Mouse (Mus musculus) activated CD4-positive, CD25-positive, alpha-beta regulatory T cell, adult 4 months (primary cell): Measurements from ENCODE around the gene Chrdl2. TPM values are rescaled to one million over a fixed set of nuclear protein-coding genes. Genes with fewer than 3 reads are reported as not detected.
"Not testable (repeated sequence)": the region's sequence is repeated elsewhere in the genome, so short reads cannot be mapped to it uniquely, and the experiment has no call there.

ENCODE experiments used
- ATAC-seq: one replicate; pipeline ENCODE4 v1.8.0; 2017
- polyA plus RNA-seq, 2 experiments: library from polyadenylated mRNA; unstranded; fragments of 100-300 nt; shearing (Covaris generic); gene quantifications; one replicate each; pipeline ENCODE4 v1.2.1; 2017

Gene Chrdl2
- not detected for polyA plus RNA-seq

DNA sequence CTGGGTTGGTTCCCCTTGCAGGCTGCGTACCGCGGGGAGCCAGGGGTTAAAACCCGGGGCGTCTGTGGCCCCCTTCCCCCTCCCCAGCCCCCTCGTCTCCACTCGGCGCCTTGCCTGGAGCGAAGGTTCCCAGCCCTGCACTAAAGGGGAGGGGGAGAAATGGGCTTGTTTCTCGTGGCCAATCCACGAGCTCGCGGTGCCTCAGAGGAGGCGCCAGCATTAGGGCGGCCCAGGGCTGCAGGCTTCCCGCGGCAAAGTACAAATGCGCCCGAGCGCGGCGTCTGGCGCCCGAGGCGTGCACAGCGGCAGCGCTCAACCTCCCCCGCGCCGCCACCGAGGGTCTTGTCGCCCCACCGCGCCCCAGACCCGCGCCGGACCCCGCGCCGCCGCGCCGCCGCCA lies at the start of gene Chrdl2:
Gene Chrdl2 (plus strand): TSS at position 383 of the 400 bp plus-strand sequence.
- ATAC-seq = no peak

DNA sequence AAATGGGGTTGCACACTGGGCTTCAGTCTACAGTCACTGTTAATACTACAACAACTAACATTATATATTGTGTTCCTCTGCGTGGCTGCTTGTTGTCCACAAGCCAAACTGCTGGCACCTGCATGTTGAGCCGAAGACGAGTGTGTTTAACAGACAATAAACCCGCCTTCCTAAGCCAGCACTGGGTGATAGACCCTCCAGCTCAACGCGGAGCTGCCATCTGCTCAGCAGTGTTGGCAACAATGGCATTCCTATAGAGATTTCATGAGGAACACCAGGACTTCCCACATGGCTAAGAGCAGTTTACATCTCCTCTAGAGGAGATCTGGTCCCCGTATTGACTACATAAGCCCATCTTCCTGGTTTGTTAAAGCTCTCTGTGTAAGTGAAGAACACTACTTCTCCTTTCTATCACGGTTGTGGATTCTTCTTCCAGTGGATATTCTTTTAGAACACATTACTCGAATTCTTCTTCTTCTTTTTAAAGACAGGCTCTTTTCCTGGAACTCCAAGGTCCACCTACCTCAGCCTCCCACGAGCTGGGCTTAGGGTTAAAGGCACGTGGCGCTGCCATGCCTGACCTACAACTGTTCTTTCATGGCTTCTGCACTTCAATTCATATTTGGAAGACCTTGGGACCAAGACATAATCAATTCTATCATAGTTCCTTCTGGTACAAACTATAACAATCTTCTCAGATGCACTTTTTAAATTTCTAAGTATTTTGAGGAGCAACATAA lies 48.6 kb upstream of the Chrdl2 start:
- no peak for ATAC-seq

DNA sequence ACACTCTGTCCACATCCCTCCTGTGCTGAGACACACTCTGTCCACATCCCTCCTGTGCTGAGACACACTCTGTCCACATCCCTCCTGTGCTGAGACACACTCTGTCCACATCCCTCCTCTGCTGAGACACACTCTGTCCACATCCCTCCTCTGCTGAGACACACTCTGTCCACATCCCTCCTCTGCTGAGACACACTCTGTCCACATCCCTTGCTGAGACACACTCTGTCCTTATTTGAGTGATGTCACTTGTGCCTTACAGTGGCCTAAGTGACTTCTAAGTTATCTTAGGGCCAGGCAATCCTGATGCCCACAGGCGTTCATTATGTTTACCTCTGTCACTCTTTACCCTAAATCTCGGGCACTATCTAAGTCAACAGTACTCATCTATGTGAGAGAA lies 45.4 kb upstream of the Chrdl2 start:
- ATAC-seq = not testable (repeated sequence)

DNA sequence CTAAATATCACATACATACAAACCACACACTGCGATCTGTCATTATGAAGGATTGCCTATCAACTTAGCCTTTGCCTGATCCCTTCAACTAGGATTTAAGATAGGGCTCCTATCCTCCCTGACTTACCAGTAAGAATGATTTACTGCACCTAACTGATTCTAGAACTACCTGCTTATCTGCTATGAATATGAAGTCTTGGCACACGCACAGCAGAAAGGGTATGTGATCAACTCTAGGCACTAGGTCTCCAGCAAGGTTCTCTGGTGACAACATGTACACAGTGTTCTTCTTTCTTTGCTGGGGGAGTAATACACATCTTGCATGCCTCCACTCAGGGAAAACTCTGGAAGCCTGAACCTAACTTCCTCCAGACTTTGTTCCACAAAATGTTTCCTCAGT lies 44.5 kb upstream of the Chrdl2 start:
- ATAC-seq = no peak

DNA sequence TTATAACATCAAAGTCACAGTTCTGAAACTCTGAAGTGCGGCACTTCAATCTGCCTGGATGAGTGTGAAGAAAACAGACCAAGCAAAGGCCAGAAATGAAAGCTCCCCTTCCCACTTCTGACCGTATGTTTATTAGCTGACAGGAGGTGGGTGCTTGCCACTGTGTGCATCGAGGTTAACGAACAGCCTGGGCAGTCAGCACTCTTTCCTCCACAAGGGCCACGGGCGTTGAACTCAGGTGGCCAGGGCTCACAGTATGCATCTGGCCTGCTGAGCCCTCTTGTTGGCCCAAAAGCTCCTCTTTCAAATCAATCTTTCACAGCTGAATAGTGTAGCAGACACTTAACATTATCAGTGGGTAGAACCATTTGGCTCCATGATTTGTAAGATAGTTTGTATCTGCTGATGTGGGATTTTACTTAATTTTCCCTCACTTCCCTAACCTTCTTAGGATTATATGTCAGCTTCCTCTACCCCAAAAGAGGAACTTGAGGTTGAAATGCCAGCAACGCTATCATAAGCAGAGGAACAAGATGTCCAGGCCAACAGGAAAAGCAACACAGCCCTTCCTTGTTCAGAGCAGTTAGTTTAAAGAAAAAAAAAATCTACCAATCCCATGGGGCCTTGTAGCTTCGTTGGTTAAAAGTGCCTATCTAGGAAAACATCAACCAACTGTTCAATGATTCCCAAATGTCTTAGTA lies 43.3 kb upstream of the Chrdl2 start:
- ATAC-seq = no peak

DNA sequence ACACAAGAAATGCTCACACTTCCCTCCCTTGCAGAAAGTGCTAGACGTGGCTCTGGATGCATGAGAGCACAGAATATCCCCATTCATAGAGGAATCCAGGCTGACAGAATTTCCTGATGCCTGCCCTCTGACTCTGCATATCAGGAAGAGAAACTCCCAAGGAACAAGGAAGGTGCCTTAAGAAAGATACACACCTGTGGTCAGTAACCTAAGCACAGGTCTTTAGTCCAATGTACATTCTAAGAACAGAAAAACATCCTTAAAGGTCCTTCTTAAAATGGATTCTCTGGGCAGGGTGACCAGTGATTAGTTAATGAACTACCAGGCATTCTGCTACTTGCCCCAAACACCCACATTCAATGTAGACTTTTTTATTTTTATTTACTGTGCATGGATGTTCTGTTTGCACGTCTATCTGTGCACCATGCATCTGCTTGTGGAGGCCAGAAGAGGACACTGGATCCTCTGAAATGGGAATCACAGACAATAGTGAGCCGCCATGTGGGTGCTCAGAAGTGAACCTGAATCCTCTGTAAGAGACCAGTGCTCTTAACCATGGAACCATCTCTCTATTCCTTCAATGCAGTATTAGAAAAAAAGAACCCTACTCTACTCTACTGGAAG lies 42.6 kb upstream of the Chrdl2 start:
- no peak for ATAC-seq

DNA sequence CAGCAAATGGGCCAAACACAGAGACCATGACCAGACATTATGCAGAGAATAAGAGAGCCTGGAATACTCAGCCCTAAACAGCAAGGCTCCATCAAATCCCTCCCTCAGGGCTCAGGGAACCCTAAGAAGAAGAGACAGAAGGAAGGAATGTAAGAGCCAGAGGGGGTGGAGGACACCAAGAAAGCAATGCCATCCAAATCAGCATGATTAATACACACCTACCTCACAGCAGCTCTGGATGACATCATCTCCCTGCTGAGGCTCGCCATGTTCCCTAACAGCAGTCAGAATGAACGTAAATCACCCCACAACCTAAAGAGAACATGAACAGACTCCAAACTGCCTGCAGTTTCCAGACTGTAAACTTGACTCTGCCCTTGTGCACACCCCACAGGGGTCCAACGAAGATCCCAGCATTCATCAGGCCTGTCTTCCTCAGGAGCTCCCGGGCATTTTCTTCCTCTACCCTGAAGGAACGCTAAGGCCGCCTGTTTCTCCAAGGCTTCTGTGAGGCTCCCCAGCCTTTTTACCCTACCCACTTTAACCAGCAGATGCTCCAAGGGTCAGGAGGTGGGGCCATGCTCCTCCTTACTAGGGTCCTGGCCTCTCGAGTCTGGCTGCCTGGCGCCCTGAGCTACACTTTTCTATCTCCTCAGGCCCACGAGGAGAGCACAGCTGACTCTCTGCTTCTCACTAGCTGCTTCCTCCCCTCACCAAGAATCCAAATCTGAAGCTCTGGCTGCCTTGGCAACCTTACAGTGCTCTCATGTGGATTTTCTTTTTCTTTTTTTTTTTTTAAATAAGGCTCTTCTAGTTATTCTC lies 40.7 kb upstream of the Chrdl2 start:
- no peak for ATAC-seq

DNA sequence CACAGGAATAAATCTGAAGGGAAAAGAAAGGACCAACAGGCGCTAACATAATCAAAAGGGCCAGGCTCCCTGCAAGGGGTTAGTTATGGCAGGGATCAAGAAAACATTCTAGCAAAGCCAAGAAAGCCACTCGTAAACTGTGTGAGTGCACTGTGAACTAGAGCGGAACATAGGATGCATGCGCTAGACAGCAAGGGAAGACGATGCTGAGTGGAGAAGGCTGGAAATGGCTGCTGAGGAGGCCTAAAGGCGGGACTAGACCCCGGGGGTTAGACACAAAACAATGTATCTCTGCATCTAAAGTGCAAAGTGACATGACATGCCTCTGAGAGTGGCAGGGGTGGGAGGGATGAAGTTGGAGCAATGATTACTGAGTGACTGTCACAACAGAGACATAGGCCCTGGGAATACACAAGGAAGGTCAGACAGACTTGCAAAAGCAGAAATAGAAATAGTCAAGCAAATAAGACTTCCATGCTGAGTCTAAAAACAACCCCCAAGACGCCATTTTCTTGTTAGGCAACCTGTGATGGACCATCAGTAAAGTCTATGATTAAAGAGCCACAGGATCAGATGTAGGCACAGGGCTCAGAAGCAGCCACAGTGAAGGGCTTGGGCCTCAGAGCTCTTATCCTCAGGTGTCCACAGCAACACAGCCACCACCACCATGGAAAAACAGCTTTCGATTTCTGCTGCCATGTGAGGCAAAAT lies 39.8 kb upstream of the Chrdl2 start:
- ATAC-seq = no peak

DNA sequence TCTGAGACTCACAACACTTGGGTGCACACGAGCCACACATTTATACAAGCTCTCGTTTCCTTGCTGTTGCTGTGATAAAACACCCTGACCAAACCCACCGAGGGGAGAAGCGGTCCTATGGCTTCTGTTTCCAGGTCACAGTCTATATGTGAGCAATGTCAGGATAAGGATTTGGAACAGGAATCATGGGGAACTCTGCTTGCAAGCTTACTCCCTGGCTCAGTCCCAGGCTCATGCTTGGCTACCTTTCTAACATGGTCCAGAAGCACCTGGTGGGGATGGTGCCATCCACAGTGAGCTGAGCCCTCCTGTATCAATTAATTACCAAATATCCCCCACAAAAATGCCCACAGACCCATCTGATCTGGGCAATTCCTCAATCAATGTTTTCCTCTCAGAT lies 36.8 kb upstream of the Chrdl2 start:
- ATAC-seq = no peak

DNA sequence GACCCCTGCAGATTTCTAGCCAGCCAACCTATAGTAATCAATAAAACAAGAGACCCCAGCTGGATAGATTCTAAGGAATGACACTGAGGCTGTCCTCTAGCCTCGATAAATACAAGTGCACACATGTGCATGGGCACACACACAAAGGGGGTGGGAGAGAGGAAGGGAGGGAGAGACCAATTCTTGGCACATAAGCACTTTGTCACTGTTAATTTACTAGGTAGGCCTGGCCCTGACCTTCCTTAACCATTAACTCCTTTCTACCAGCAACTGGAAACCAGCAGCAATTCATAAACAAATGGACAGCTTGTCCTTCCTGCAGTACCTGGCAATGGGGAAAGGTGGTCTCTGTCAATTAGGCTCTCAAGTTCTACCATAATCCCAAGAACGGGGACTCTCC lies 34.0 kb upstream of the Chrdl2 start:
- no peak for ATAC-seq

DNA sequence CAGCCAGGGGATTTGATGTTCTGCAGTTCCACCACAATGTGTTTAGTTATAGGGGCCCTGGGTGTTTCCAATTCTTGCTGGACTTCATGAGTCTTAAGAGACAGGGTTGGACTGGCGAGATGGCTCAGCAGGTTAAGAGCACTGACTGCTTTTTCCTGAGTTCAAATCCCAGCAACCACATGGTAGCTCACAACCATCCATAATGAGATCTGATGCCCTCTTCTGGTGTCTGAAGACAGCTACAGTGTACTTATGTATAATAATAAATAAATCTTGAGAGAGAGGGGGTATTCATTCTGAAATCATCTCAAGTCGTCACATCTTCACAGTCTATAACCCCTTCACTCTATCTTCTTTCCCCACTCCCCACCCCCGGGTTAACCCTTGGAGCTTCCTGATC lies 33.1 kb upstream of the Chrdl2 start:
- not testable (repeated sequence) for ATAC-seq

DNA sequence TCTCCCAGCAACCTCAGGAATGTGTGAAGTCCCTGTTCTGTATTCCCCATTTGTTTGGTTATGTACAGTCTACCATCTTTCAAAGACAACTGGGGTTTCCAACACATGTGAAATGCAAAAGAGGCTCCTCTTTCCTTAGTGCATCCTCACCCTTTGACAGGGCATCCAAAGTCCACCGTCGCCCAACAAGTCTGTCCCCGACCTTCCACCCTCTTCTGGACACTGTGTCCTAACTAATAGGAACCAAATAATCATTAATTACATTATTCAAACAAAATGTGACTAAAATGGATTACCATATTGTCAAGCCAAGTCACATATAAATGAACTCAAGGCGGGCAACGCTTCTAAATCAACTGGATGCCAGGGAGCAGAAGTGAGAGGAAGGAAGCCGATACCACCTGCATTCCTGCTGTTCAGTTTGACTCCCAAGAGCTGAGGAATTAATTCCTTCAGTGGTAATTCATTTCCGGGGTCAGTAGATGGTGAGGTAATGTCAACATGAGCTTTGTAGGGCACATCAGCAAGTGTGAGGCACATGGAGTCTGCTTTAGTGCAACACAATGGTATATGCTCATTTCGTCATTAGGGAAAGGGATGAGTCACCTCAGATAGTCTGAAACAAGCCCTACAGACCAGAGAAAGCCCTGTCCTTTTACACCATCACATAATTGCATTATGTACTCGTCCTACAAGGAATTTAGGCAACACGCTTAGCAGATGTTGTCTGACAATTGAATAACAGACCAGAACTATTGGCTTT lies 31.6 kb upstream of the Chrdl2 start:
- no peak for ATAC-seq

DNA sequence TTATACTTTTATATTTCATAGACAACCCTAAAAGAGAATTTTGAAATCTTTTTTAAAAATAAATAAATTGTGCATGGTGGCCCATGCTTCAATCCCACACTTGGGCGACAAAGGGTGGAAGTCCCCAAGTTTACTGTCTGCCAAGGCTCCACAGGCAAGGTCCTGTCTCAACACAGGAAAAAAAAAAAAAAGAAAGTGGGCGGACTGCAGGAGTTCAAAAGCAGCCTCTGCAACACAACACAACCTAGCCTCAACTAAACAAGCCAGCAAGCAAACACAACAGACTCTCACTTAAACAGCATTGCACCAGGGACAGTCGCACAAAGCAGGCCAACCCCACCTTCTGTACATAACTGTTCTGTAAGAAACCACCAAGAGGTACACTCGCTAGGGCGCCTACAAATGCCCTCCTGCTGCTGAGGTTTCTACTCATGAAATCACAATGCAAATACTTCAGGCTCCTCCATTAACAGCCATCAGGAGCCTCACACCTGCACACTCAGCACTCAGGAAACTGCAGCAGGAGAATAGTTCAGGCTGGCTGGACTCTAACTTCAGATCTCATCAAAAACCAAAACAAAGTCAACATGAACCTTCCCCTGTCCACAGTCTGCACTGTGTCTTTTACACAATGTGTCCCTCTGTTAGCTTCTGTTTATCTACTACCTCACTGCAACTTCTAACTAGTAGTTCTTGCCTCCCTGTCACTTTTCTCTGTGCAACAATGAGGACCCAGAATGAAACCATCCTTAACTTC lies 30.0 kb upstream of the Chrdl2 start:
- no peak for ATAC-seq

DNA sequence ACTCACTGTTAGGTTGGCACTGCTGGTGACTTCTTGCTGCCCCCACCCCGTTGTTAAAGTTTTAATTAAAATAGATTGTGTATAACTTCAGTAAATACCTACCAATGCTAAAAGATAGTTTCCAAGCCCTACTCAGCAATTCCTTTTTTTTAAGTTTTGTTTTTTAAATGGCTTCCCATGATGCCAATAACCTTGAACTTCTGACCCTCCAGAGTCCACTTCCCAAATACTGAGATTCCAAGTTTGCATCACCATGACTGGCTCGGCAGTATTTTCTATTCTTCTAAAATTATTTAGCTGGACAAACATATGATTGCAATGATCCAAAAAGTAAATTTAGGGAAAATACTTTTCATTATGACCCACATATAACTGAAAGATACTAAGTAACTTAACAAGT lies 27.9 kb upstream of the Chrdl2 start:
- ATAC-seq = no peak

DNA sequence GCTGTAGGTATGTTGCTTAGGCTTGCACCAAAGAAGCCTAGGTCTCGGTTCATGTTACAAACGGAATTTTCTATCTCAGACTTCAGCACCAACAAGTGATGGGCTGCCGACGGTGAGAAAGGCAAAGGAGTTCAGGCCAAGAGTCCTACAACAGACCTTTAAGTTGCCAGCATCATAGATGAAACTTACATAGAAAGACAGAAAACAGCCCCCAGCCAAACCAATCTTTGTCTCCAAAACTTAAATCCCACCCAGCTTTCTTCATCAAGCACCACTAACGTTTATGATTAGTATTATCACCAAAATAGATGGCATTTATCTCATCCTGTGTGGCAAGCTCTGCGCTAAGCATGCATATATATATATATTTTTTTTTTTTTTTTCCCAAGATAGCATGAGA lies 26.9 kb upstream of the Chrdl2 start:
- no peak for ATAC-seq

DNA sequence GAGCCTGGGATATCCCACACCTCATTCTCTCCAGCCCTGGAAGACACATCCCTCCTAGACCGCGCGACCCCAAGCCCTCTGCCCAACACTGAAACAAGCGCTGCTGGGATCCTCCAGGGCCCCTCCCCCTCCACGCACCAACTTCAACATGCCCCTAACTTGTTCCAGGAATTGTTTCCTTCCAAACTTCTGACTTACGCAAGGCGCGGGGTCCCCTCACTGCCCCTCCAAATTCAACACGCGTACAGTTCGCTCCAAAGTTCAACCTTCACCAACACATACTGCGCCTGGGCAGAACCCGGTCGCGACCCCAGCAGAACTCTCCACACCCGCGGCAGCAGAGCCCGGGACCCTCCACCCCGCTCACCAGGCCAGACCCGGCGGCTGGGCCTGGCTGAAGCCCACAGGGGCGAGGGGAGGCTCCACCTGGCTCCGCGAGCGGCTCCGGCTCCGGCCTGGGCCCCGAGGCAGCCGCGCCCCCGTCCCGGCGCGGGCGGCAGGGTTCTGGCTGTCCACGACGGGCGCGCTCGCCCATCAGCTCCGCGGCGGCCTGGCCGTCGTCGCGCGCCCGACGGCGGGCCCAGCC lies 26.3 kb upstream of the Chrdl2 start:
- ATAC-seq = peak; percentile 13

DNA sequence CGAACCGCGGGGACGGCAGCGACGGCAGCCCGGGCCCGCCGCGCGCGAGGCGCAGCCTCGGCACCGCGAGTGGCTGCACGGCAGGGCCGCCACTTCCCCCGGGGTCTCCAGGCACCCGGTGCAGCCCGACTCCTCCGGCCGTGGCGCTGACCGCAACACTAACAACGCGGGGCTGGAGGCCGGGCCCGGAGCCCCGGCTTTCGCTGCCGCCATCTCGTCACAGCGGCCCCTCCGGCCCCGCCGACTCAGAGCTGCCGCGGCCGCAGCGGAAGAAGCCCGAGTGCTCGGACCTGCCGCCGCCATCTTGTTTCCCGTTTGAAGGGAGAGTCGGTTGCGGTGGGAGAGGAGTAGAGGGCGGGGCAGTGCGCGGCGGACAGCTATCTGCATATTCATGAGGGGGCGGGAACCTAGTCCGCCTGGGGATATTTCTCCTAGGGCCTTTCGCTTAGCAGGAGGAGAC lies 25.8 kb upstream of the Chrdl2 start, which contains the start of gene Rnf169:
Gene Rnf169 (minus strand): TSS at position 317 of the 460 bp plus-strand sequence.
- ATAC-seq = peak; percentile 96

DNA sequence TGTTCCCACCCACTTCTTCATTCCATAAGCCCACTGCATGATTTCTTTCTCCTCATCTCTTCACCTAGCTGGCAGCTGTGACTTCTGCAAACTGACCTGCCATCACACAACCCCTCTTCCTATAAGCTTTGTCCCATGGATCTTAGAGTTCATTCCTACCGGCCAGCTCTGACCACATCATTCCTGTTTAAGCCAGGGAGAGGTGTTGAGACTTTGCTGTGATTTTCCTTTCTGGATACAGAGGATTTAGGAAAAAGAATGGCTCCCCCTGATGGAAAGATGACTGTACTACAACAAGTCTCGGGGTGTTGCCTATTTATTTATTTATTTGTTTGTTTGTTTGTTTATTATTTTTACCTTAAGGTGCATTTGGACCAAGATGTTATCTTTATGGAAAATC lies 24.7 kb upstream of the Chrdl2 start:
- ATAC-seq = no peak

DNA sequence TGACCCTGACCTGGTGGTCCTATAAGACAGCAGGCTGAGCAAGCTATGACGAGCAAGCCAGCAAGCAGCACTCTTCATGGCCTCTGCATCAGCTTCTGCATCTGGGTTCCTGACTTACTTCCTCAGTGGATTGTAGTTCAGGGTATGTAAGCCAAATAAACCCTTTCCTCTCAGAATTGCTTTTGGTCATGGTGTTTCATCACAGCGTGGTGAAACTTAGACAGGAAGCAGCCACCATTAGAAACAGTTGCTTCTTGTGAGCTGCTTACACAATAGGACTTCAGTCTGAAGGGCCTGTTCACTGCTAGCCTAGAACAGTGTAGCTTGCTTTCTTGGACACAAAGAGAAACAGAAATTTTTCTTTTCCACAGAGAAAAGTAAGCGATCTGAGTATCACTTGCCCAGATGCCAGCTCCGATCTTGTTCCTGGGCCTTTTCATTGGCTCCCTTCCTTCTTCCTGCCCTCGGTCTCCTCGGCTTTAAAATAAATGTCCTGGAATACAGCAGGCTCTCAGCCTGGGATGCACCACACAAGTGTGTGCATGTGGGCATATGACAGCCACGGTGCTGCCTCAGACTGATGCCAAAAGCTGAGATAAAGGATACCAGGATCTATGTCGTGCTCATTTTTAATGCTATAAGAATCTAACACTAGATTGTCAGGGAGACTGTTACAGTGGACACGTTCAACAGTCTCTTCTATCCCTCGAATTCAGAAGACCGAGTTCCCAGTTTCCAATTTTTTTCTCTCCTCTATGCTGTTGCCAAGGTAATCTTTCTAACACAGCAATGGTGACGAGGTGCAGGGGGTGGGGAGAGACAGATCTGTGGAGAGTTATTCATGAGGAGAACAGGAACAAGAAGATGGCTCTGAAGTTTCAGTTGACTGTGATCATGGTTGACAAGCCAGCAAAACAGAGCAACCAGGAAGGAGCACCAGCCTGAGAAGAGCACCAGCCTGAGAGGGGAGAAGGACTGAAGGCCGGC lies 23.4 kb upstream of the Chrdl2 start:
- no peak for ATAC-seq
